Mouse (Mus musculus): ENCODE measurements around the gene Ctdspl.
A peak's percentile ranks its signal among the peaks of the same experiment; 100 is the strongest.

Gene Ctdspl

GRCm38 (mm10) chr9:118926111-118926650 lies at the start of gene Ctdspl:
Gene Ctdspl (plus strand): TSS chr9:118926453.
- DNase-seq (ENCODE audit: low spot score), result peak; percentile 47

- DNase-seq (ENCODE audit: low spot score), result no peak
Observed at GRCm38 (mm10) chr9:118876902-118877301, 49.4 kb upstream of the Ctdspl start.

GRCm38 (mm10) chr9:118877365-118878008 lies 48.8 kb upstream of the Ctdspl start:
- no peak for DNase-seq (ENCODE audit: low spot score)

GRCm38 (mm10) chr9:118878596-118878995 lies 47.7 kb upstream of the Ctdspl start:
- DNase-seq (ENCODE audit: low spot score), result no peak

- no peak for DNase-seq (ENCODE audit: low spot score)
Observed at GRCm38 (mm10) chr9:118881281-118881945, 44.8 kb upstream of the Ctdspl start.

GRCm38 (mm10) chr9:118881946-118882284 lies 44.3 kb upstream of the Ctdspl start:
- no peak for DNase-seq (ENCODE audit: low spot score)

GRCm38 (mm10) chr9:118883150-118883549 lies 43.1 kb upstream of the Ctdspl start:
- no peak for DNase-seq (ENCODE audit: low spot score)

- peak; percentile 36 for DNase-seq (ENCODE audit: low spot score)
Observed at GRCm38 (mm10) chr9:118885785-118886184, 40.5 kb upstream of the Ctdspl start.

GRCm38 (mm10) chr9:118887201-118887600 lies 39.1 kb upstream of the Ctdspl start:
- no peak for DNase-seq (ENCODE audit: low spot score)

- DNase-seq (ENCODE audit: low spot score), result no peak
Observed at GRCm38 (mm10) chr9:118887734-118888133, 38.5 kb upstream of the Ctdspl start.

GRCm38 (mm10) chr9:118890149-118890548 lies 36.1 kb upstream of the Ctdspl start:
- no peak for DNase-seq (ENCODE audit: low spot score)

- no peak for DNase-seq (ENCODE audit: low spot score)
Observed at GRCm38 (mm10) chr9:118890645-118891044, 35.6 kb upstream of the Ctdspl start.

- no peak for DNase-seq (ENCODE audit: low spot score)
Observed at GRCm38 (mm10) chr9:118891068-118891467, 35.2 kb upstream of the Ctdspl start.

GRCm38 (mm10) chr9:118891593-118891992 lies 34.7 kb upstream of the Ctdspl start:
- DNase-seq (ENCODE audit: low spot score), result no peak

GRCm38 (mm10) chr9:118895101-118895500 lies 31.2 kb upstream of the Ctdspl start:
- no peak for DNase-seq (ENCODE audit: low spot score)

- no peak for DNase-seq (ENCODE audit: low spot score)
Observed at GRCm38 (mm10) chr9:118900677-118901076, 25.6 kb upstream of the Ctdspl start.

GRCm38 (mm10) chr9:118901917-118902316 lies 24.3 kb upstream of the Ctdspl start:
- DNase-seq (ENCODE audit: low spot score), result no peak

- peak; percentile 72 for DNase-seq (ENCODE audit: low spot score)
Observed at GRCm38 (mm10) chr9:118907934-118908620, 18.2 kb upstream of the Ctdspl start.

GRCm38 (mm10) chr9:118913048-118913447 lies 13.2 kb upstream of the Ctdspl start:
- no peak for DNase-seq (ENCODE audit: low spot score)

GRCm38 (mm10) chr9:118913613-118914012 lies 12.6 kb upstream of the Ctdspl start:
- DNase-seq (ENCODE audit: low spot score), result no peak

- DNase-seq (ENCODE audit: low spot score), result no peak
Observed at GRCm38 (mm10) chr9:118914589-118914988, 11.7 kb upstream of the Ctdspl start.

- no peak for DNase-seq (ENCODE audit: low spot score)
Observed at GRCm38 (mm10) chr9:118915290-118915689, 11.0 kb upstream of the Ctdspl start.

- DNase-seq (ENCODE audit: low spot score), result no peak
Observed at GRCm38 (mm10) chr9:118919672-118920186, 6.5 kb upstream of the Ctdspl start.
